Mouse (Mus musculus) bone marrow, adult 2 months (tissue): Measurements from ENCODE around the gene Fam43b.

Experiments used
- CTCF ChIP-seq: fragments of 200-500 bp; IDR thresholded peaks from 2 replicates; pipeline ENCODE4 v1.5.1; 2011; ENCODE audit warnings: low read length, control low read depth; ENCODE audit not compliant: control insufficient read depth, insufficient read depth
- POLR2A ChIP-seq: fragments of 200-500 bp; IDR thresholded peaks from 2 replicates; pipeline ENCODE4 v1.6.1; 2011; ENCODE audit warnings: low read depth, mild to moderate bottlenecking, control low read depth, low read length, borderline replicate concordance; ENCODE audit not compliant: control insufficient read depth

- no peak for TF ChIP-seq CTCF
- TF ChIP-seq POLR2A = no peak
These were observed 2.6 kb downstream of the Fam43b start for GRCm38 (mm10) chr4:138393703-138394102.
